Mouse (Mus musculus) liver, postnatal 0 days (tissue): ENCODE measurements around the gene Myf5. TPM values are rescaled to one million over a fixed set of nuclear protein-coding genes. Genes with fewer than 3 reads are reported as not detected.

Experiments
- ATAC-seq: fragments of 200-750 bp; cut with Nextera tagmentation; 2 replicates; pipeline ENCODE4 v1.8.0; 2017; ENCODE audit warnings: mild to moderate bottlenecking, moderate library complexity
- DNase-seq: peaks from one replicate; pipeline ENCODE4 v3.0.0-alpha.2; 2016
- H3K27ac ChIP-seq: fragments of 300-500 bp; sonication (generic); 2 replicates; pipeline ENCODE4 v1.5.1; 2014; ENCODE audit warnings: antibody characterized with exemption, moderate library complexity, mild to moderate bottlenecking, low read depth
- H3K27me3 ChIP-seq: fragments of 300-500 bp; sonication (generic); 2 replicates; pipeline ENCODE4 v1.6.1; 2014; ENCODE audit warnings: low read length, control low read depth, mixed read lengths; ENCODE audit not compliant: insufficient read depth
- H3K36me3 ChIP-seq: fragments of 300-500 bp; sonication (generic); replicated peaks from 2 replicates; pipeline ENCODE4 v1.6.1; 2014; ENCODE audit warnings: mild to moderate bottlenecking, control low read depth, low read length, moderate library complexity, mixed read lengths; ENCODE audit not compliant: insufficient read depth
- H3K4me1 ChIP-seq: fragments of 300-500 bp; sonication (generic); 2 replicates; pipeline ENCODE4 v1.6.1; 2014; ENCODE audit warnings: antibody characterized with exemption, mild to moderate bottlenecking, control low read depth; ENCODE audit not compliant: insufficient read depth
- H3K4me2 ChIP-seq: fragments of 300-500 bp; sonication (generic); 2 replicates; pipeline ENCODE4 v1.6.1; 2014; ENCODE audit warnings: low read depth, mild to moderate bottlenecking, low read length, moderate library complexity, mixed read lengths
- H3K4me3 ChIP-seq: fragments of 300-500 bp; sonication (generic); 2 replicates; pipeline ENCODE4 v1.5.1; 2014; ENCODE audit warnings: low read depth, low read length
- H3K9ac ChIP-seq: fragments of 300-500 bp; sonication (generic); replicated peaks from 2 replicates; pipeline ENCODE4 v1.6.1; 2014; ENCODE audit warnings: mild to moderate bottlenecking, moderate library complexity
- H3K9me3 ChIP-seq: fragments of 300-500 bp; sonication (generic); 2 replicates; pipeline ENCODE4 v1.6.1; 2016; ENCODE audit warnings: mild to moderate bottlenecking, control low read depth, low read length, mixed read lengths
- CTCF ChIP-seq: sonication (generic); IDR thresholded peaks from 2 replicates; pipeline ENCODE4 v1.5.1; 2016; ENCODE audit warnings: antibody characterized with exemption, low read depth
- EP300 ChIP-seq: IDR thresholded peaks from 2 replicates; pipeline ENCODE4 v1.6.1; 2016; ENCODE audit warnings: antibody characterized with exemption, low read depth, mild to moderate bottlenecking
- WGBS: fragments of 180-500 bp; shearing (Covaris S2); extraction: QIAGEN DNeasy Blood & Tissue Kit; methylation state at CpG from one replicate; pipeline ENCODE4 v1.1.7; 2014; ENCODE audit not compliant: insufficient replicate concordance; 5-methylcytosine and 5-hydroxymethylcytosine counted together
- polyA plus RNA-seq: library from polyadenylated mRNA; unstranded; fragments of >200 nt; fragmentation: Nextera tagmentation; extraction: Ambion mirVana; gene quantifications from 2 replicates; pipeline ENCODE4 v1.2.1, GENCODE M21; 2015

Gene Myf5
- polyA plus RNA-seq, 1 experiment from 2014 or later: not detected

GRCm38 (mm10) chr10:107502193-107502592 is 16.3 kb upstream of the Myf5 start:
- H3K36me3 ChIP-seq: no peaks in the 10 kb centered on the region
- H3K4me1 ChIP-seq: no peaks in the 10 kb centered on the region
- ATAC-seq: no peak
- H3K27ac ChIP-seq: no peak overlapping the region
- no peak for TF ChIP-seq CTCF
- no peak for TF ChIP-seq EP300
- WGBS: 79% methylated on average over 7 of the region's 7 CpGs
- DNase-seq: no peak
- H3K27me3 ChIP-seq: no peaks in the 10 kb centered on the region
- H3K9ac ChIP-seq: no peak overlapping the region
- no peak overlapping the region for H3K4me3 ChIP-seq
- no peak overlapping the region for H3K4me2 ChIP-seq
- H3K9me3 ChIP-seq: no peaks in the 10 kb centered on the region

- no peaks in the 10 kb centered on the region for H3K27me3 ChIP-seq
- TF ChIP-seq EP300 (no peak), CTCF (no peak)
- H3K9ac ChIP-seq: no peak overlapping the region
- WGBS: 77% methylated on average over 7 of the region's 7 CpGs
- no peak overlapping the region for H3K4me2 ChIP-seq
- no peak overlapping the region for H3K27ac ChIP-seq
- no peaks in the 10 kb centered on the region for H3K36me3 ChIP-seq
- H3K9me3 ChIP-seq: no peaks in the 10 kb centered on the region
- no peak for DNase-seq
- ATAC-seq: no peak
- H3K4me1 ChIP-seq: no peaks in the 10 kb centered on the region
- no peak overlapping the region for H3K4me3 ChIP-seq
Measured at GRCm38 (mm10) chr10:107499656-107500055, 13.7 kb upstream of the Myf5 start.

DNA sequence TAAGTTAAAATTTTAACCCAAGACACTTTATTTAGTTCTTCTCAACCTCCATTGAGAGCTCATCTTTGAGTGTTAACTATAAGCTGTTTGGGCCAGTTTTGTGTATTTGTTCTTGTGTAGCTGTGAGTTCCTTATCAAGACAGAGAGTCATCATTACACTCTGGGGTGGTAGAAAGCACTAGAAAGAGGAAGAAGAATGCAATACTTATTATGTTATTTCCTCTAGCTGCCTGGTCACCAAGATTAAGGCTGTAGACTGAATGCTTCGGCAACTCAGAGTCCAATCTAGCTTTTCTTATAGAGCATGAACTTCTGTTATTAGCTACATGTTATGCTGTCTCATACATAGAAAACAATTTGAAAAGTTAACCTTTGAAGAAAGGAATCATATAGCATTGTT is 10.5 kb upstream of the Myf5 start:
- Histone ChIP-seq H3K27me3 (no peaks in the 10 kb centered on the region), H3K4me2 (no peak overlapping the region), H3K9me3 (no peaks in the 10 kb centered on the region), H3K4me1 (no peaks in the 10 kb centered on the region), H3K27ac (no peak overlapping the region), H3K36me3 (no peaks in the 10 kb centered on the region), H3K4me3 (no peak overlapping the region), H3K9ac (no peak overlapping the region)
- TF ChIP-seq CTCF (no peak), EP300 (no peak)
- WGBS: 35% methylated on average over 1 of the region's 1 CpGs
- no peak for ATAC-seq
- DNase-seq: no peak

DNA sequence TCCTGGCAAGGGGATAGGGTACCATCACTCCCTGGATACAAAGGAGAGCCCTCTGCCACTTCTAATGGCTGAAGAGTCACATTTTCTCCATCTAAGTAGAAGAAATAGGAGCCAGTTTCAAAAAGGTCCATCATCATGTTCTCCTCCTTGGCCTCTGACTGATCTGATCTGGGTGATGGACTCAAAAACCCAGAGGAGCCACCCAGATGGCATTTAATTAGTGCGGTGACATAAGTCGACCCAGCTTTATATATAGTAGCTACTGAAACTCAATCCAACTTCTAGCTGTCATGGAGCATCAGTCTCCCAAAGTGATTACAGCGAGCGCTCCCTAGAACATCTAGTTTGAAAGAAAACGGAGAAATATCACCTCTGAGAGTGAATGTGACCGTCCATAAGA is 8.6 kb upstream of the Myf5 start, which contains the start of gene Myf6:
Gene Myf6 (minus strand): TSS at position 170 of the 400 bp plus-strand sequence.
- Histone ChIP-seq H3K27me3 (no peaks in the 10 kb centered on the region), H3K36me3 (no peaks in the 10 kb centered on the region), H3K9me3 (no peaks in the 10 kb centered on the region), H3K4me3 (no peak within 1 kb of the TSS), H3K4me1 (no peaks in the 10 kb centered on the region), H3K9ac (no peak within 1 kb of the TSS), H3K4me2 (no peak within 1 kb of the TSS), H3K27ac (no peak within 1 kb of the TSS)
- 78% methylated on average over 6 of the region's 6 CpGs for WGBS
- no peak for TF ChIP-seq EP300
- TF ChIP-seq CTCF: no peak
- ATAC-seq: no peak
- no peak for DNase-seq

DNA sequence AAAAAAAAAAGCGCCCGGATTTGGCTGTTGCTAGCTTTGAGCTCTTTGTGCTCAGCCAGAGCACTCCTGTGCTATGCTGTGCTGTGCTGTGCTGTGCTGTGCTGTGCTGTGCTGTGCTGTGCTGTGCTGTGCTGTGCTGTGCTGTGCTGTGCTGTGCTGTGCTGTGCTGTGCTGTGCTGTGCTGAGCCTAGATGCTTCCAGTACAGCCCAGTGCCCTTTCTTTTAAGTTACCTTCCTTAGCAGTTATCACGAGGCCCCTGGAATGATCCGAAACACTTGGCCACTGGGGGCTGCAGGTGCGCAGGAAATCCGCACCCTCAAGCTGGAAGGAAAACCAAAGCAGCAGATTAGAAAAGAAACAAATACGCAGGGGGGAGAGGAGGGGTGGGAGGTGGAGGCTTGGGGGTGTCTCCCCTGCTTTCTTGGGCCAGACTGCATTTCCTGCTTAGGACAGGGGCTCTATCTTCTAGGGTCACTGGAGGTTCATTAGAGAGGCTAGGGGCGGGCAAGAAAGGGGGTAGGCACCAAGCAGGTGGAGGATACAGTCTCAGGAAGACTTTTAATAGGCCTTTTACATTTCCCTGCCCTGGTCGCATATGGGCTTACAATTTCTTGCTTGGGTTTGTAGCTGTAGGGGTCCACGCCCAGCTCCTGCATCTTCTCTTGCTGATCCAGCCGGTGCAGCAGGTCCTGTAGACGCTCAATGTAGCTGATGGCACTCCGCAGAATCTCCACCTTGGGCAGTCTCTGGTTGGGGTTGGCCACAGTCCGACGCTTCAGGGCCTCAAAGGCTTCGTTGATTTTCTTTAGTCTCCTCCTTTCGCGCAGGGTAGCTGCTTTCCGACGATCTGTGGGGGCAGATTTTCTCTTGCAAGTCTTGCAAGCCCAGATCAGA is 7.9 kb upstream of the Myf5 start:
- H3K9ac ChIP-seq: no peak overlapping the region
- H3K27me3 ChIP-seq: no peaks in the 10 kb centered on the region
- H3K27ac ChIP-seq: no peak overlapping the region

GRCm38 (mm10) chr10:107492867-107493579 is 7.1 kb upstream of the Myf5 start:
- H3K4me1 ChIP-seq: no peaks in the 10 kb centered on the region
- H3K36me3 ChIP-seq: no peaks in the 10 kb centered on the region
- 40% methylated on average over 18 of the region's 18 CpGs for WGBS
- ATAC-seq: no peak
- peak overlapping the region; percentile 35; the same call in 1 of the 2 replicates for H3K4me2 ChIP-seq
- no peak overlapping the region for H3K4me3 ChIP-seq
- no peak overlapping the region for H3K27ac ChIP-seq
- no peaks in the 10 kb centered on the region for H3K9me3 ChIP-seq
- no peaks in the 10 kb centered on the region for H3K27me3 ChIP-seq
- no peak for TF ChIP-seq CTCF
- no peak for TF ChIP-seq EP300
- no peak for DNase-seq
- H3K9ac ChIP-seq: no peak overlapping the region

More for the DNA sequence above, 7.9 kb upstream of the Myf5 start:
- WGBS: 44% methylated on average over 19 of the region's 20 CpGs
- no peak overlapping the region for H3K4me3 ChIP-seq
- H3K4me1 ChIP-seq: no peaks in the 10 kb centered on the region
- peak overlapping the region; percentile 35; the same call in 1 of the 2 replicates for H3K4me2 ChIP-seq
- H3K9me3 ChIP-seq: no peaks in the 10 kb centered on the region
- no peak for DNase-seq
- ATAC-seq: no peak
- TF ChIP-seq EP300 (no peak), CTCF (no peak)
- H3K36me3 ChIP-seq: no peaks in the 10 kb centered on the region
